ENCODE assay signal across 8 mouse cellular contexts in the genomic region with DNA sequence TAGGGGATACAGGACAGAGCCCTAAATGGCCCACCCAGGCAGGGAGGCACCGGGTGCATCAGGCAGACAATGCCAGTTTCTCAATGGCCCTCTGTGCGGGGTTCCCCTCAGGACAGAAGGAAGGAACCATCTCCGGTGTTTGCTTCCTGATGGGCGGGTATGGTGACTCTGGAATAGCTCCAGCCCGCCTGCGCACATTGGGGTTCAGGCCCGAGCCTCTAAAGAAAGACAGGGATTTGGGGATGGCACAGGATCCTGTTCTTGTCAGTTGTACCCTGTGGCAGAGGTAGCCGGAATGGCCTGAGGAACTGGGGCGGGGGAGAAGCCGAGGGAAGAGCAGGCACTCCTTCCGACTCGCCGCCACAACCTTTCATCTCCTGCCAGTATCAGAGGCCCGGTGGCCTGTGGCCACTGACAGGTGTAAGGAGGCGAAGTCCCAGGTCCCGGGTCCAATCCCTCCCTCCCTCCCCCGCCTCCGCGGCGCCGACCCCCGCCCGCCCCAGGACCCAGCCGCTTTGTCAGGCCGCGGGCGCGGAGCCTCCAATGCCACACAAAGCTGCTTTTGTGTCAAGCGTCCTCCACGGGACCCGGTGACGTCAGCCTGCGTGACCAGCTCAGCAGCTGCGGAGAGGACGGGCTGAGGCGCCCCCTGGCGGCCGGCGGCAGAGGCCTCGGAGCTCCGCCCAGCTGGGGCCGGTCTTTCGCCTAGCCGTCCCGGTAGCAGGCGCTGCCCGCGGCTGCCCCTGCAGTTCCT. TPM values are rescaled to one million over a fixed set of nuclear protein-coding genes. Genes with fewer than 3 reads are reported as not detected.
DNase-seq lines count a peak whose midpoint lies in the region; ATAC-seq lines count a peak whose summit lies in the region.

No protein-coding gene starts in this region.

- H3K9me3 ChIP-seq in embryonic facial prominence, embryonic 14.5 days (ENCODE audit: control insufficient read depth, low read length) = no peaks in the 10 kb centered on the region
- H3K9me3 ChIP-seq in limb, embryonic 15.5 days = no peaks in the 10 kb centered on the region

- peak overlapping the region; percentile 90 for H3K4me2 ChIP-seq in embryonic facial prominence, embryonic 14.5 days (ENCODE audit: low read depth, low read length)
- H3K4me2 ChIP-seq in limb, embryonic 15.5 days = peak overlapping the region; percentile 60

- peak; percentile 95 for DNase-seq in 3T3-L1 (ENCODE audit: low read depth, low spot score)
- DNase-seq in adrenal gland, postnatal 4 days (ENCODE audit: low spot score in 2 of 2) = peak; percentile 95 to 98
- DNase-seq in embryonic facial prominence, embryonic 14.5 days (ENCODE audit: low spot score) = peak; percentile 97
- peak; percentile 97 for DNase-seq in heart, adult 8-10 months (ENCODE audit: low spot score)
- DNase-seq in kidney, adult 9 months = peak; percentile 98
- DNase-seq in monocyte, adult 2 months (ENCODE audit: low read depth in 1 of 2, low spot score in 2 of 2) = peak; percentile 94 to 99
- peak; percentile 95 for DNase-seq in spleen, postnatal 36 days (ENCODE audit: low spot score in 2 of 2)

- H3K36me3 ChIP-seq in embryonic facial prominence, embryonic 14.5 days (ENCODE audit: control insufficient read depth, insufficient read depth, low read length) = peaks cover 35% of the 10 kb centered on the region
- H3K36me3 ChIP-seq in limb, embryonic 15.5 days = peaks cover 37% of the 10 kb centered on the region

- peaks cover 34% of the 10 kb centered on the region for H3K4me1 ChIP-seq in embryonic facial prominence, embryonic 14.5 days (ENCODE audit: control insufficient read depth, insufficient read depth, low read length)
- H3K4me1 ChIP-seq in limb, embryonic 15.5 days = peaks cover 59% of the 10 kb centered on the region

- 6% methylated on average over 17 of the region's 48 CpGs for WGBS in embryonic facial prominence, embryonic 14.5 days
- 5% methylated on average over 42 of the region's 48 CpGs for WGBS in limb, embryonic 15.5 days

- H3K27ac ChIP-seq in embryonic facial prominence, embryonic 14.5 days (replicated peaks; ENCODE audit: low read depth, low read length) = peak overlapping the region; percentile 98
- H3K27ac ChIP-seq in limb, embryonic 15.5 days = peak overlapping the region; percentile 94

- no peaks in the 10 kb centered on the region for H3K27me3 ChIP-seq in embryonic facial prominence, embryonic 14.5 days (replicated peaks; ENCODE audit: control insufficient read depth, insufficient read depth, low read length)
- H3K27me3 ChIP-seq in limb, embryonic 15.5 days = no peaks in the 10 kb centered on the region

- ATAC-seq in embryonic facial prominence, embryonic 14.5 days (ENCODE audit: low read depth) = peak; percentile 95
- ATAC-seq in limb, embryonic 15.5 days (ENCODE audit: insufficient number of reproducible peaks, low FRiP score, low TSS enrichment, low read depth) = peak; percentile 90

- peak overlapping the region; percentile 39 for H3K4me3 ChIP-seq in embryonic facial prominence, embryonic 14.5 days (ENCODE audit: low read depth, low read length)
- peak overlapping the region; percentile 37 for H3K4me3 ChIP-seq in limb, embryonic 15.5 days

- peak overlapping the region; percentile 73 for H3K9ac ChIP-seq in embryonic facial prominence, embryonic 14.5 days (ENCODE audit: low read depth, low read length)
- 0 out of 2 replicates have a peak overlapping the region, but pooled peaks have one; percentile 24 for H3K9ac ChIP-seq in limb, embryonic 15.5 days

RNA-seq across cellular contexts. Expression of a gene that starts 3.3 kb away (rescaled TPM):
- 10 to 100 TPM; 16.9 to 19.4 TPM for total RNA-seq in adrenal gland, postnatal 4 days (2021)
- polyA plus RNA-seq in embryonic facial prominence, embryonic 14.5 days (2014; fragmentation: Nextera tagmentation; extraction: Ambion mirVana) = 18.0 and 18.2 TPM in 2 replicates
- 10 to 100 TPM; 21.1 to 33.0 (median 24.2) TPM for total RNA-seq in heart, adult 8-10 months (2022)
- 13.6 and 23.6 TPM in 2 replicates for polyA plus RNA-seq in limb, embryonic 15.5 days (2015; fragmentation: Nextera tagmentation; extraction: Ambion mirVana)

RNA-seq across cellular contexts. Expression of a gene that starts 22.8 kb away (rescaled TPM):
- 100 to 1,000 TPM; 345 to 390 TPM for total RNA-seq in adrenal gland, postnatal 4 days (2021)
- polyA plus RNA-seq in embryonic facial prominence, embryonic 14.5 days (2014; fragmentation: Nextera tagmentation; extraction: Ambion mirVana) = 380 and 416 TPM in 2 replicates
- 100 to 1,000 TPM; 227 to 299 (median 259) TPM for total RNA-seq in heart, adult 8-10 months (2022)
- 385 and 394 TPM in 2 replicates for polyA plus RNA-seq in limb, embryonic 15.5 days (2015; fragmentation: Nextera tagmentation; extraction: Ambion mirVana)

RNA-seq across cellular contexts. Expression of a gene that starts 24.9 kb away (rescaled TPM):
- total RNA-seq in adrenal gland, postnatal 4 days (2021) = 10 to 100 TPM; 40.9 to 41.4 TPM
- 46.7 and 52.3 TPM in 2 replicates for polyA plus RNA-seq in embryonic facial prominence, embryonic 14.5 days (2014; fragmentation: Nextera tagmentation; extraction: Ambion mirVana)
- total RNA-seq in heart, adult 8-10 months (2022) = 10 to 100 TPM; 43.7 to 58.2 (median 47.5) TPM
- polyA plus RNA-seq in limb, embryonic 15.5 days (2015; fragmentation: Nextera tagmentation; extraction: Ambion mirVana) = 45.9 and 58.8 TPM in 2 replicates

RNA-seq across cellular contexts. Expression of a gene that starts 31.8 kb away (rescaled TPM):
- 1 to 10 TPM; 2.7 to 2.9 TPM for total RNA-seq in adrenal gland, postnatal 4 days (2021)
- 1.2 and 1.4 TPM in 2 replicates for polyA plus RNA-seq in embryonic facial prominence, embryonic 14.5 days (2014; fragmentation: Nextera tagmentation; extraction: Ambion mirVana)
- total RNA-seq in heart, adult 8-10 months (2022) = under 1 TPM; 0.20 to 0.72 (median 0.25) TPM
- 1.6 and 1.8 TPM in 2 replicates for polyA plus RNA-seq in limb, embryonic 15.5 days (2015; fragmentation: Nextera tagmentation; extraction: Ambion mirVana)

RNA-seq across cellular contexts. Expression of a gene that starts 33.7 kb away (rescaled TPM):
- total RNA-seq in adrenal gland, postnatal 4 days (2021) = 10 to 100 TPM; 17.4 to 18.0 TPM
- 15.9 and 18.0 TPM in 2 replicates for polyA plus RNA-seq in embryonic facial prominence, embryonic 14.5 days (2014; fragmentation: Nextera tagmentation; extraction: Ambion mirVana)
- total RNA-seq in heart, adult 8-10 months (2022) = 10 to 100 TPM; 18.8 to 24.3 (median 21.1) TPM
- polyA plus RNA-seq in limb, embryonic 15.5 days (2015; fragmentation: Nextera tagmentation; extraction: Ambion mirVana) = 17.6 and 21.4 TPM in 2 replicates

Comparison
In these comparisons a context has a peak if more than half of its experiments do, and no peak if none do; other contexts are left out.
1. Peak in every context shown above with its lines: DNase-seq, ATAC-seq, H3K4me3 ChIP-seq and H3K27ac ChIP-seq.